Mouse (Mus musculus): Measurements from ENCODE around the gene Ncstn.

DNA sequence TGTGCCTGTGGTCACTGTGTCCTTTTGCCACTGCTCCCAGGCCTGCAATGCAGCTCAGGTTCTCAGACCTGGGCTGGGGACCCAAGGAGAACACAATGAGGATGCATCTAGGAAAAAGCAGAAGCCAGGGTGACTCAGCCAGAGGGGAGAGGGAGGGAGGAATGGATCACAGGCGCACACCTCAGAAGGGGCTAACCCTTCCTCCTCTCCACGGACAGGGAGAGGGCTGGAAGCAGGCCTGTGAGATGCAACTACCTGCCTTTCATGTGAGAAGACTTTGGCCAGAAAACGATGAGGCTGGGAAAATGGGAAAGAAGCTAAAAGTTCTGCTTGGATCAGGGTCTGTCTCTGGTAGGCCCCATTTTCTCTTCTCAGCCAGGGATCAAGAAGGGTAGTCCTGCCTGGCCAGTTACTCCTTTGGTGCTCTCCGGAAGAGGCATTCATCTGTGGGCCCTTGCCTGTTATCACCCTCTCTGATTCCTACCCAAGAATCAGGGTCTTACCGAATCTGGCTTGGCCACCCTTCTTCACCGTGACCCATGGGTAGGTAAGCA is 65.0 kb downstream of the Ncstn start:
- TF ChIP-seq CTCF (IDR thresholded peaks at IDR 0.05; ENCODE audit: extremely low read depth, insufficient read depth, insufficient read length, insufficient replicate concordance) (no peak), POLR2A (IDR thresholded peaks at IDR 0.05; ENCODE audit: low read depth, low read length) (no peak)

All from spleen, adult 2 months (tissue).